Mouse (Mus musculus): ENCODE data around the gene Mbd6. TPM values are rescaled to one million over a fixed set of nuclear protein-coding genes. Genes with fewer than 3 reads are reported as not detected.

Gene Mbd6
- polyA plus RNA-seq, 1 experiment from 2014 or later, result 8.7 TPM

DNA sequence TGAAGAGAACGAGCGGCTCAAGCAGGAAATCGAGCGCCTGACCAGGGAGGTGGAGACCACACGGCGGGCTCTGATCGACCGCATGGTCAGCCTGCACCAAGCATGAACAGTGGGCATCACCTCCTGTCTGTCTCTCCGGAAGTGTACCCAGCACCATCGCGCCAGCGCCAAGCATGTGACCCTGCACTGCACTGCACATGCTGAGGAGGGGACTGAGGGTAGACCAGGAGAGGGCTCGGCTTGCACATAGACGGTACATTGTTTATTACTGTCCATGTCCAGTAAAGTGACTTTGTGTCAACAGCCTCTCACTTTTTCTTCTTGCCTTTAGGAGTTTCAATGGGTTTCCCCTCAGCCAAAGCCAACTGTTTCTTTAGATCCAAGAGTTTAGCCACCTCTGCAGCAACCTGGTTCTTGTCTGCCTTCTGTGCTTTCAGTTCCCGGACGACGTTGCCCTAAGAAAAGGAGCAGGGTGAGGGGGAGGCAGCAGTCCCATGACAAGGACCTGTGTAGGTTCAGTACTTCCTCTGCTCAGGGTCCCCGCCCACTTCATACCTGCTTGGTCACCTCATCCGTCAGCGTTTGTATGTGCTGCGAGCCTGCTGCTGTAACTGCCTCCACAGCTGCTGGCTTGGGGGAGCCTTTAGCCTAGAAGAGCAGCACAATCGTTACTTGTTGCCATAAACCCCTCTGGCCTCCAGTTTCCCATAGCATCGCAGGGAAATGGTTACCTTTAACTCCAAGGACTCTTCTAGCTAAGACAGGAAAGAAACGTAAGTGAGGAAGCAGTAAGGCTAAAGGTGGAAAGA lies 7.4 kb upstream of the Mbd6 start:
- H3K27ac ChIP-seq (ENCODE audit: low read depth, low read length), result peak overlapping the region; percentile 21
- TF ChIP-seq CTCF (IDR thresholded peaks at IDR 0.05; ENCODE audit: low read depth), result no peak
- H3K27me3 ChIP-seq (replicated peaks; ENCODE audit: control insufficient read depth, insufficient read depth, low read length), result no peaks in the 10 kb centered on the region
- H3K4me1 ChIP-seq (replicated peaks; ENCODE audit: control insufficient read depth, insufficient read depth, low read length), result peaks cover 15% of the 10 kb centered on the region
- no peak for ATAC-seq
- no peaks in the 10 kb centered on the region for H3K9me3 ChIP-seq (ENCODE audit: control insufficient read depth)
- H3K36me3 ChIP-seq (ENCODE audit: control insufficient read depth, insufficient read depth), result peaks cover 77% of the 10 kb centered on the region
- H3K4me2 ChIP-seq (replicated peaks; ENCODE audit: low read depth), result no peak overlapping the region
- H3K4me3 ChIP-seq (ENCODE audit: low read depth, low read length), result no peak overlapping the region
- no peak overlapping the region for H3K9ac ChIP-seq (ENCODE audit: low read depth, low read length)
- 80% methylated on average over 24 of the region's 24 CpGs for WGBS

- Histone ChIP-seq H3K27ac (ENCODE audit: low read depth, low read length) (0 out of 2 replicates have a peak overlapping the region, but pooled peaks have one; percentile 23), H3K4me2 (replicated peaks; ENCODE audit: low read depth) (no peak overlapping the region), H3K4me1 (replicated peaks; ENCODE audit: control insufficient read depth, insufficient read depth, low read length) (peaks cover 15% of the 10 kb centered on the region), H3K9me3 (ENCODE audit: control insufficient read depth) (no peaks in the 10 kb centered on the region), H3K36me3 (ENCODE audit: control insufficient read depth, insufficient read depth) (peaks cover 65% of the 10 kb centered on the region), H3K27me3 (replicated peaks; ENCODE audit: control insufficient read depth, insufficient read depth, low read length) (no peaks in the 10 kb centered on the region), H3K9ac (ENCODE audit: low read depth, low read length) (no peak overlapping the region), H3K4me3 (ENCODE audit: low read depth, low read length) (no peak overlapping the region)
- ATAC-seq, result no peak
- 85% methylated on average over 10 of the region's 10 CpGs for whole genome bisulfite sequencing
- no peak for TF ChIP-seq CTCF (IDR thresholded peaks at IDR 0.05; ENCODE audit: low read depth)
These were observed 6.2 kb upstream of the Mbd6 start for GRCm38 (mm10) chr10:127294895-127295510.

DNA sequence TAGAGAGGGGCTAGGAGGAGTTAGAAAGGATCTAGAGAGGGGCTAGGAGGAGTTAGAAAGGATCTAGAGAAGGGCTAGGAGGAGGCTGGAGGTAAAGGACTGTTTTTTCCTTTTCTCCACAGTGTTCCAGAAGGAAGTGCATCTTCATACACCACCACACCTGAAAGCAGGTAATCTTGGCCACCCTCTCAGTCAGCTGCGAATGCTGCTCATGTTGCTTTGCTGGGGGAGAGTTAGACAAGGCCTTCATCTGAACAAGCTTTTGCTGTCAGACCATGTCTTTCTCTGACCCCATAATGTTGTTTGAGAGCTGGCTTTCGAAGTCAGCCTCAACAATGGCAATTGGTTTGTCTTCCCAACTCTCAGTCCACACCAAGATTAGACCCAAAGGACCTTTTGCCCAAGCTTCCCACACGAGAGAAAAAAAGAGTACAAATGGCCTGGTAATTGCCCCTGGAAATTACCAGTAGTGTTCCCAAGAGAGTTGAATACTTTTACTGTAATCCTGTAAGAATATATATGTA lies 4.8 kb upstream of the Mbd6 start:
- Histone ChIP-seq H3K27me3 (replicated peaks; ENCODE audit: control insufficient read depth, insufficient read depth, low read length) (no peaks in the 10 kb centered on the region), H3K27ac (ENCODE audit: low read depth, low read length) (no peak overlapping the region; the same call in 1 of the 2 replicates), H3K4me1 (replicated peaks; ENCODE audit: control insufficient read depth, insufficient read depth, low read length) (peaks cover 15% of the 10 kb centered on the region), H3K9me3 (ENCODE audit: control insufficient read depth) (no peaks in the 10 kb centered on the region), H3K4me3 (ENCODE audit: low read depth, low read length) (no peak overlapping the region), H3K36me3 (ENCODE audit: control insufficient read depth, insufficient read depth) (peaks cover 52% of the 10 kb centered on the region), H3K4me2 (replicated peaks; ENCODE audit: low read depth) (no peak overlapping the region), H3K9ac (ENCODE audit: low read depth, low read length) (no peak overlapping the region)
- TF ChIP-seq CTCF (IDR thresholded peaks at IDR 0.05; ENCODE audit: low read depth), result no peak
- WGBS, result 78% methylated on average over 3 of the region's 3 CpGs
- ATAC-seq, result no peak

DNA sequence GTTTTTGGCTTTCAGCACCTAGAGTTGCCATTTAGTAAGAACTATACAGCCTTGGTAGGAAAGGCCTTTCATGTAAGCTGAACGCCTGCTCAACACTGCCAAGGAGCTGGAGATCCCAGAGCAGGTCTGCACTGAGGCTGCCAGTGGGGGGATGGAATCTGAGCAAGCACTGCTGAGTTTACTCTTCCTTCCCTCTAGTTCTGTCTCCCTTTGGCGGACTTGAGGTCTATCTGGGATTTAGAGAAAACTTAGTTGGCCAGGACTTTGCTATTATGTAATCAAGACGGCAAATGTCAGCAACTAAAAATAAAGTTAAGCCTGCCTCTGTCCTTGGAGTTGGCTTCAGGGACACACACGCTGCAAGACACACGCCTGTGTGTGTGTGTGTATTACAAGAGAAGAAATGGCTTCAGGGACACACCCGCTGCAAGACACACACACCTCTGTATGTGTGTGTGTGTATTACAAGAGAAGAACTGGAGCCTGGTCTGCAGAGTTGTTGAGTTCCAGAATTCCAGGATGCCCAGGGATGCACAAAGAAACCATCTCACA lies 4.2 kb upstream of the Mbd6 start:
- 58% methylated on average over 6 of the region's 6 CpGs for WGBS
- H3K9ac ChIP-seq (ENCODE audit: low read depth, low read length), result no peak overlapping the region
- H3K4me2 ChIP-seq (replicated peaks; ENCODE audit: low read depth), result peak overlapping the region; percentile 75
- no peak overlapping the region; the same call in 1 of the 2 replicates for H3K27ac ChIP-seq (ENCODE audit: low read depth, low read length)
- H3K4me3 ChIP-seq (ENCODE audit: low read depth, low read length), result peak overlapping the region; percentile 7; the same call in 1 of the 2 replicates
- H3K36me3 ChIP-seq (ENCODE audit: control insufficient read depth, insufficient read depth), result peaks cover 51% of the 10 kb centered on the region
- H3K4me1 ChIP-seq (replicated peaks; ENCODE audit: control insufficient read depth, insufficient read depth, low read length), result peaks cover 15% of the 10 kb centered on the region
- ATAC-seq, result no peak
- no peaks in the 10 kb centered on the region for H3K9me3 ChIP-seq (ENCODE audit: control insufficient read depth)
- no peak for TF ChIP-seq CTCF (IDR thresholded peaks at IDR 0.05; ENCODE audit: low read depth)
- no peaks in the 10 kb centered on the region for H3K27me3 ChIP-seq (replicated peaks; ENCODE audit: control insufficient read depth, insufficient read depth, low read length)

- TF ChIP-seq CTCF (IDR thresholded peaks at IDR 0.05; ENCODE audit: low read depth), result no peak
- Histone ChIP-seq H3K4me2 (replicated peaks; ENCODE audit: low read depth) (peak overlapping the region; percentile 75), H3K4me1 (replicated peaks; ENCODE audit: control insufficient read depth, insufficient read depth, low read length) (peaks cover 19% of the 10 kb centered on the region), H3K36me3 (ENCODE audit: control insufficient read depth, insufficient read depth) (peaks cover 41% of the 10 kb centered on the region), H3K4me3 (ENCODE audit: low read depth, low read length) (peak overlapping the region; percentile 69), H3K9ac (ENCODE audit: low read depth, low read length) (peak overlapping the region; percentile 64), H3K27ac (ENCODE audit: low read depth, low read length) (no peak overlapping the region; the same call in 1 of the 2 replicates), H3K27me3 (replicated peaks; ENCODE audit: control insufficient read depth, insufficient read depth, low read length) (no peaks in the 10 kb centered on the region), H3K9me3 (ENCODE audit: control insufficient read depth) (no peaks in the 10 kb centered on the region)
- WGBS, result 16% methylated on average over 5 of the region's 5 CpGs
- no peak for ATAC-seq
These were observed 3.2 kb upstream of the Mbd6 start for GRCm38 (mm10) chr10:127291881-127292638.
